Mouse (Mus musculus) stomach, postnatal 0 days (tissue): ENCODE data around the gene Mrpl32. TPM values are rescaled to one million over a fixed set of nuclear protein-coding genes. Genes with fewer than 3 reads are reported as not detected.
A peak's percentile ranks its signal among the peaks of the same experiment; 100 is the strongest.

ENCODE experiments used
- ATAC-seq: fragments of 200-750 bp; cut with Nextera tagmentation; 2 replicates; pipeline ENCODE4 v1.8.0; 2017; ENCODE audit not compliant: low FRiP score, low TSS enrichment
- DNase-seq: peaks from one replicate; pipeline ENCODE4 v3.0.0-alpha.2; 2016; ENCODE audit warnings: low spot score
- H3K27ac ChIP-seq: fragments of 300-500 bp; sonication (generic); replicated peaks from 2 replicates; pipeline ENCODE4 v1.5.1; 2014; ENCODE audit warnings: mild to moderate bottlenecking, control low read depth
- H3K27me3 ChIP-seq: fragments of 300-500 bp; sonication (generic); 2 replicates; pipeline ENCODE4 v1.6.1; 2014; ENCODE audit warnings: low read length; ENCODE audit not compliant: control insufficient read depth, insufficient read depth
- H3K36me3 ChIP-seq: fragments of 300-500 bp; sonication (generic); 2 replicates; pipeline ENCODE4 v1.6.1; 2014; ENCODE audit warnings: low read length, mixed read lengths; ENCODE audit not compliant: control insufficient read depth, insufficient read depth
- H3K4me1 ChIP-seq: fragments of 300-500 bp; sonication (generic); replicated peaks from 2 replicates; pipeline ENCODE4 v1.6.1; 2014; ENCODE audit warnings: antibody characterized with exemption; ENCODE audit not compliant: control insufficient read depth, insufficient read depth
- H3K4me2 ChIP-seq: fragments of 300-500 bp; sonication (generic); replicated peaks from 2 replicates; pipeline ENCODE4 v1.6.1; 2014; ENCODE audit warnings: low read depth, mild to moderate bottlenecking, control low read depth, moderate library complexity
- H3K4me3 ChIP-seq: fragments of 300-500 bp; sonication (generic); 2 replicates; pipeline ENCODE4 v1.5.1; 2014; ENCODE audit warnings: low read depth, low read length, control low read depth
- H3K9ac ChIP-seq: fragments of 300-500 bp; sonication (generic); 2 replicates; pipeline ENCODE4 v1.6.1; 2014; ENCODE audit warnings: mild to moderate bottlenecking, low read length, control low read depth, mixed read lengths
- H3K9me3 ChIP-seq: fragments of 300-500 bp; sonication (generic); 2 replicates; pipeline ENCODE4 v1.6.1; 2016; ENCODE audit warnings: low read length; ENCODE audit not compliant: control insufficient read depth
- CTCF ChIP-seq: IDR thresholded peaks from 2 replicates; pipeline ENCODE4 v1.5.1; 2016; ENCODE audit warnings: antibody characterized with exemption, low read depth, mild to moderate bottlenecking, moderate library complexity
- EP300 ChIP-seq: optimal IDR thresholded peaks from 2 replicates; pipeline ENCODE3; 2016; ENCODE audit warnings: antibody characterized with exemption
- WGBS: fragments of 180-500 bp; shearing (Covaris S2); extraction: QIAGEN DNeasy Blood & Tissue Kit; methylation state at CpG from one replicate; pipeline ENCODE4 v1.1.7; 2014; 5-methylcytosine and 5-hydroxymethylcytosine counted together
- polyA plus RNA-seq: library from polyadenylated mRNA; unstranded; fragments of >200 nt; fragmentation: Nextera tagmentation; extraction: Ambion mirVana; gene quantifications from 2 replicates; pipeline ENCODE4 v1.2.1, GENCODE M21; 2015

Gene Mrpl32
- 106 and 107 TPM in 2 replicates for polyA plus RNA-seq

GRCm38 (mm10) chr13:14612926-14613529 is at the start of gene Mrpl32, which contains the start of gene Psma2:
Gene Mrpl32, minus strand, starts transcription at chr13:14613165.
Gene Psma2, plus strand, starts transcription at chr13:14613240.
- Histone ChIP-seq H3K9me3 (no peaks in the 10 kb centered on the region), H3K4me2 (peak within 1 kb of the TSS; percentile 65), H3K4me1 (no peaks in the 10 kb centered on the region), H3K27ac (peak within 1 kb of the TSS; percentile 89), H3K9ac (peak within 1 kb of the TSS; percentile 94), H3K36me3 (peaks cover 6% of the 10 kb centered on the region; the same call in 1 of the 2 replicates), H3K4me3 (peak within 1 kb of the TSS; percentile 96), H3K27me3 (no peaks in the 10 kb centered on the region)
- peak; percentile 98 for DNase-seq
- ATAC-seq = peak; percentile 99
- no peak for TF ChIP-seq EP300
- no peak for TF ChIP-seq CTCF
- WGBS = under 1% methylated on average over 41 of the region's 42 CpGs

DNA sequence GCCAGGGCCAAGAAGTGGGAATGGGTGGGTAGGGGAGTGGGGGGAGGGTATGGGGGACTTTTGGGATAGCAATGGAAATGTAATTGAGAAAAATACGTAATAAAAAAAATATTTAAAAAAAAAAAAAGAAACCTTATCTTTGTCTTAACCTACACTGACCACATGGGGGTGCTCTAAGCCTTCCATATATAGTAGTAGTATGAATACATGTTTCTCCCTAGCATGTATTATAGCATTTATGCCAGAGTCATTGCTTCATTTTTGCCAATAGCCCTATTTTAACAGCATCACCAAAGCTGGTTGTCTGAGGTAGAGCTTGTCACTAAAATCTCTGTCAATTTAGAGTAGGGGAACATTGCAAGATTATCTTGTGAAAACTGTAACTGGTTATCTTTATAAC is 36.3 kb upstream of the Mrpl32 start:
- H3K4me1 ChIP-seq = no peaks in the 10 kb centered on the region
- H3K4me3 ChIP-seq = no peak overlapping the region
- H3K9me3 ChIP-seq = no peaks in the 10 kb centered on the region
- ATAC-seq (no peak), DNase-seq (no peak)
- H3K27me3 ChIP-seq = no peaks in the 10 kb centered on the region
- H3K9ac ChIP-seq = no peak overlapping the region
- H3K36me3 ChIP-seq = no peaks in the 10 kb centered on the region
- TF ChIP-seq CTCF (peak; percentile 73), EP300 (no peak)
- 26% methylated on average over 1 of the region's 1 CpGs for WGBS
- no peak overlapping the region for H3K27ac ChIP-seq
- no peak overlapping the region for H3K4me2 ChIP-seq

DNA sequence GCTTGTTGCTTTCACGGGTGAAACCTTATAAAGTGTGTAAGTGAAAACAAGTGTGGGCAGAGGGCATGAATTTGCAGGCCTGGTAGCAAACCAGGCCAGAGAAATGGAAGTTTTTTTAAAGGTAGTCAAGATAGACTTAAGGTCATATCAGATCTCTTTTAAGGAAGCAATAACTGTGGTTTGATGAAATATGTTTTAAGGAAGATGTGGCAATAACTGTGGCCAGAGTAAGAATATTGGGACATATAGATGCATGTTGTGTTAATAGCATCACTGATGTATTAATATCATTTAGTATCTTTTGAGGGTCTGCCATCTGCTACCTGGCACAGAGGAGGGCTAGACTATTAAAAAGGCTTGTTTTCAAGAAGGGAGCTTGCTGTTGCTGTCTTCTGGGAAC is 27.0 kb upstream of the Mrpl32 start:
- DNase-seq (no peak), ATAC-seq (no peak)
- Histone ChIP-seq H3K9ac (no peak overlapping the region), H3K27ac (no peak overlapping the region), H3K4me3 (no peak overlapping the region), H3K9me3 (no peaks in the 10 kb centered on the region), H3K4me1 (no peaks in the 10 kb centered on the region), H3K4me2 (no peak overlapping the region), H3K27me3 (no peaks in the 10 kb centered on the region), H3K36me3 (no peaks in the 10 kb centered on the region)
- 30% methylated on average over 1 of the region's 1 CpGs for WGBS
- TF ChIP-seq EP300 = no peak
- TF ChIP-seq CTCF = no peak

DNA sequence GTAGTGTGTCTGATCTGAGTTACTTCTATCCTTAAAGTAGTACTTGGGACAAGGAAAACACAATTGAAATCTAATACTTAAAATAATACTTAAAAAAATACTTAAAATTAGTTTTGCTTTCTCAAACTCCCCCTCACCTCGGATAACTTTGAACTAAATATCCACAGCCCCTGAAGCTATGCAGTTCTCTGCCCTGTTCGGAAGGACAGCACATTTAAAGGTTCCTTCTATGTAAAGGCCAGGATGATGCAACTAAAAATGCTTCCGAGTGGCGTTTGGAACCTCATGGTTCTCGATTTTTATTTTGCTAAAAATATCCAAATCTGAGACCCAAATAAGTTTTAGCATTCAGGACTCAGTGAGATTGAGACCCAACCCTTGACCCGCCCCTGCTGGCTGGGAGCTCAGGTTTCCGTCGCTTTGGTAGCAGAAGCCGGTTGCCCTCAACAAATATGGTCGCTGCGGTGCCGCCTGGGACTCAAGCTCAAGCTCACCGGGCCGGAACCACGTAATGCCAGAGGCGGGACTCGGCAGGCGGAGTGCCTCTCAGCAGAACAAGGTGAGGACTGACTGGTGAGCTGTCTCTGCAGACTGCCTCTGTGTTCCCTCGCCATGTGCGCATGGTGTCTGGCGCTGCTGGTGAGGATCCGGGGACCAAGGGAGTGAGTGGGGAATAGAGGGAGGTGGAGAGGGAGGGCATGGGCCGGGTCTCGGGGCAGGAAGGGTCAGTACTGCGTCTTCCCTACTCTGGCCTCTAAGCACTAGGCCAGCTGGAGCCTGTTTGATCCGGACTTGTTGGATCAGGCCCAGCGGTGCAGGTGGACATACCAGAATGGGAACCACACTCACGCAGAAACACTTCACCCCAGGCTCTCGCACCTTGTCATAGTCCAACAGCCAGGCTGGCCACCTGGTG is 17.0 kb upstream of the Mrpl32 start, which contains the start of gene AW209491:
Gene AW209491, plus strand, starts transcription at position 429 of the 916 bp plus-strand sequence.
- peak within 1 kb of the TSS; percentile 61 for H3K4me3 ChIP-seq
- WGBS = 1% methylated on average over 29 of the region's 29 CpGs

DNA sequence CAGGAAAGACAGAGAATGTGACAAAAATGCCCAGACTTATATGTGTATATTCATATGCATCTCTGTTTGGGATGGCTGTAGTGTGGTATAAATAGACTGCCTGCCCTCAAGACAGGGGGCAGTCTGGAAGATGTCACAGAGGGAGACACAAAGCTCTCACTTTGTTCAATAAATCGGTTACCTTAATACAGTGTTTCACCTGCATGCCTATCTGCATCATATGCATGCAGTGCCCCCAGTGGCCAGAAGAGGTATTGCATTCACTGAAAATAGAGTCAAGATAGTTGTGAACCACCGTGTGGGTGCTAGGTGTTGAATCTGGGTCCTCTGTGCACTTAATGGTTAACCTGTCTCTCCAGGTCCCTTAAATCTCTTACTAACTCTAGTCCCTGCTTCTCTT is 5.8 kb upstream of the Mrpl32 start:
- H3K4me2 ChIP-seq = no peak overlapping the region
- no peaks in the 10 kb centered on the region for H3K4me1 ChIP-seq
- TF ChIP-seq EP300 (no peak), CTCF (peak; percentile 97)
- H3K4me3 ChIP-seq = no peak overlapping the region
- H3K27ac ChIP-seq = no peak overlapping the region
- 0 out of 2 replicates have a peak, but pooled peaks have one; percentile 40 for ATAC-seq
- H3K36me3 ChIP-seq = peaks cover 17% of the 10 kb centered on the region
- no peaks in the 10 kb centered on the region for H3K27me3 ChIP-seq
- H3K9me3 ChIP-seq = no peaks in the 10 kb centered on the region
- peak; percentile 63 for DNase-seq
- no peak overlapping the region for H3K9ac ChIP-seq
- WGBS = 26% methylated on average over 2 of the region's 2 CpGs

More for the DNA sequence above, 17.0 kb upstream of the Mrpl32 start, which contains the start of gene AW209491:
- Histone ChIP-seq H3K27me3 (no peaks in the 10 kb centered on the region), H3K36me3 (no peaks in the 10 kb centered on the region), H3K27ac (peak within 1 kb of the TSS; percentile 76), H3K4me2 (peak within 1 kb of the TSS; percentile 62), H3K9me3 (no peaks in the 10 kb centered on the region), H3K4me1 (no peaks in the 10 kb centered on the region), H3K9ac (peak within 1 kb of the TSS; percentile 73)
- DNase-seq = peak; percentile 96
- peak; percentile 44 for TF ChIP-seq CTCF
- TF ChIP-seq EP300 = no peak
- peak; percentile 99 for ATAC-seq
